ENCODE assay signal across 10 mouse cellular contexts in the genomic region with DNA sequence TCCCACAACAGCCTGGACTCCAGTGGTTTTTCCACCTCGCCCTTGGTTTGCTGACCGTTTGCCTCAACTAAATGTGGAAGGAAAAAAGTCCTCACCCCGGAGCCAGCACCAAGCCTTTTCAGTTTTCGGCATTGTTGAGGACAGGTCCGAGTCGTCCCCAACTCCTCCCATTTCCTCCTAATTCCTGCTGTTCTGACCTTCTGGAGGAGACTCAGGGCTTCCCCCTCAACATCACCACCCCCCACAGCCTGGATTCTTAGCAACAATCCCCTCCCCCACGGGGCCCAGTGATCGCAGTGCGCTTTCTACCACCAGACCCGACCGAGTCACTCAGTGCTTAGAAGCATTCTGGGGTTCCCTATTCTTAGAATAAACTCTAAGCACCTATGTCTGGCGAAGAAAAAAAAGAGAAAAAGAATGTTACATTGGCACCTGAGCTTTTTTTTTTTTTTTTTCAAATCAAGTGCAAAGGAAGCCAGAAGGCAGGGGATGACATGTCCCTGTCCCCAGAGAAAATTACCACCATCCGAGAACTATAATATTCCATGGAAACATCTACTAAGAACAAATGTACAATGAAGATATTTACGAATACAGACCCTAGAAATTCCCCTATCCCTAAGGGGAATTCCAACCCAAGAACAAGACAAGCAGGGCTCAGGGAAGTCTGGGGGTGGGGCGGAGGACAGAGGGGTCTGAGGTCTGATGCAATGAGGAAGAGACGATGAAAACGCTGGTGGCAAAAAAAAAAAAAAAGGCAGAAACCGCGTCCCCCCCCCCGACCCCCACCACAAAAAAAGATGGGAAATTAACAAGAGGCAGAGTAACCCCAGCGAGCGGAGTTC. TPM values are rescaled to one million over a fixed set of nuclear protein-coding genes. Genes with fewer than 3 reads are reported as not detected.
DNase-seq lines count a peak whose midpoint lies in the region; ATAC-seq and TF ChIP-seq lines count a peak whose summit lies in the region.
"Had no signal": no experiment of that assay in that cellular context is flagged by ENCODE, and none has a peak within 500 bp of the region (broad histone marks: within the 10 kb centered on the region; RNA-seq: fewer than 3 reads in every experiment).

No protein-coding gene starts in this region.

- H3K4me3 ChIP-seq in kidney, embryonic 16.5 days (ENCODE audit: low read length) = peak overlapping the region; percentile 20
- peak overlapping the region; percentile 32 for H3K4me3 ChIP-seq in bone marrow macrophage, adult 2 months (ENCODE audit: insufficient read depth, low read length)
- H3K4me3 ChIP-seq in hindbrain, embryonic 14.5 days (replicated peaks; ENCODE audit: low read length) = peak overlapping the region; percentile 5; the same call in 1 of the 2 replicates
- no peak overlapping the region for H3K4me3 ChIP-seq in midbrain, embryonic 16.5 days (ENCODE audit: low read depth, low read length)

- TF ChIP-seq CTCF in bone marrow macrophage, adult 2 months (IDR thresholded peaks at IDR 0.05; ENCODE audit: low read depth, low read length) = no peak

- DNase-seq in kidney, adult 18-20 months = no peak
- no peak for DNase-seq in hindbrain, embryonic 14.5 days (ENCODE audit: low spot score)
- no peak for DNase-seq in adipocyte (ENCODE audit: low spot score)
- no peak for DNase-seq in cerebellum, postnatal 10 days
- no peak for DNase-seq in retina, postnatal 1 day
- DNase-seq: adrenal gland, postnatal 14 days; kidney, postnatal 14 days had no signal

- no peak overlapping the region for H3K27ac ChIP-seq in kidney, embryonic 16.5 days (ENCODE audit: low read length)
- H3K27ac ChIP-seq in bone marrow macrophage, adult 2 months (ENCODE audit: insufficient read depth, low read depth, low read length) = no peak overlapping the region
- H3K27ac ChIP-seq in hindbrain, embryonic 14.5 days = no peak overlapping the region
- H3K27ac ChIP-seq in midbrain, embryonic 16.5 days (ENCODE audit: low read length) = no peak overlapping the region

- H3K4me1 ChIP-seq in kidney, embryonic 16.5 days (ENCODE audit: insufficient read depth, low read length) = peaks cover 21% of the 10 kb centered on the region
- peaks cover 13% of the 10 kb centered on the region for H3K4me1 ChIP-seq in bone marrow macrophage, adult 2 months (ENCODE audit: control insufficient read depth, insufficient read depth, low read length)
- H3K4me1 ChIP-seq in hindbrain, embryonic 14.5 days (replicated peaks; ENCODE audit: control insufficient read depth, insufficient read depth, low read length) = peaks cover 7% of the 10 kb centered on the region
- peaks cover 17% of the 10 kb centered on the region for H3K4me1 ChIP-seq in midbrain, embryonic 16.5 days (ENCODE audit: control insufficient read depth, insufficient read depth, low read length)

- peak overlapping the region; percentile 27 for H3K4me2 ChIP-seq in kidney, embryonic 16.5 days (replicated peaks; ENCODE audit: low read depth, low read length)
- H3K4me2 ChIP-seq in hindbrain, embryonic 14.5 days (replicated peaks) = peak overlapping the region; percentile 66
- peak overlapping the region; percentile 20 for H3K4me2 ChIP-seq in midbrain, embryonic 16.5 days (ENCODE audit: low read length)

- peak overlapping the region; percentile 9; the same call in 1 of the 2 replicates for H3K9ac ChIP-seq in kidney, embryonic 16.5 days (replicated peaks; ENCODE audit: low read length)
- H3K9ac ChIP-seq in hindbrain, embryonic 14.5 days = peak overlapping the region; percentile 12; the same call in 1 of the 2 replicates
- no peak overlapping the region for H3K9ac ChIP-seq in midbrain, embryonic 16.5 days (ENCODE audit: low read depth, low read length)

- 2% methylated on average over 22 of the region's 22 CpGs for WGBS in kidney, embryonic 16.5 days
- WGBS in hindbrain, embryonic 14.5 days = 2% methylated on average over 22 of the region's 22 CpGs
- 3% methylated on average over 22 of the region's 22 CpGs for WGBS in midbrain, embryonic 16.5 days

- H3K9me3 ChIP-seq in kidney, embryonic 16.5 days (ENCODE audit: low read length) = no peaks in the 10 kb centered on the region
- H3K9me3 ChIP-seq in hindbrain, embryonic 14.5 days (ENCODE audit: control insufficient read depth, low read length) = no peaks in the 10 kb centered on the region
- H3K9me3 ChIP-seq in midbrain, embryonic 16.5 days (replicated peaks; ENCODE audit: control insufficient read depth, low read length, poor library complexity, severe bottlenecking) = no peaks in the 10 kb centered on the region

- TF ChIP-seq POLR2A in bone marrow macrophage, adult 2 months (IDR thresholded peaks at IDR 0.05; ENCODE audit: borderline replicate concordance, low read depth, low read length) = no peak

- ATAC-seq in kidney, embryonic 16.5 days (ENCODE audit: low FRiP score, low TSS enrichment) = no peak
- no peak for ATAC-seq in hindbrain, embryonic 14.5 days (ENCODE audit: low FRiP score)
- ATAC-seq in midbrain, embryonic 16.5 days = no peak

- no peaks in the 10 kb centered on the region for H3K36me3 ChIP-seq in kidney, embryonic 16.5 days (ENCODE audit: insufficient read depth, low read length)
- H3K36me3 ChIP-seq in hindbrain, embryonic 14.5 days (replicated peaks; ENCODE audit: control insufficient read depth, insufficient read depth) = no peaks in the 10 kb centered on the region
- H3K36me3 ChIP-seq in midbrain, embryonic 16.5 days (ENCODE audit: control insufficient read depth, insufficient read depth, low read length) = no peaks in the 10 kb centered on the region

- peaks cover 44% of the 10 kb centered on the region for H3K27me3 ChIP-seq in kidney, embryonic 16.5 days (ENCODE audit: insufficient read depth, low read length)
- peaks cover 10% of the 10 kb centered on the region; the same call in 1 of the 2 replicates for H3K27me3 ChIP-seq in hindbrain, embryonic 14.5 days (ENCODE audit: control insufficient read depth, insufficient read depth, low read length)
- peaks cover 5% of the 10 kb centered on the region for H3K27me3 ChIP-seq in midbrain, embryonic 16.5 days (ENCODE audit: control insufficient read depth, insufficient read depth, low read depth, low read length)

RNA-seq across cellular contexts. Expression of gene Cbx7, which starts 37.0 kb away (rescaled TPM):
- polyA plus RNA-seq in kidney, embryonic 16.5 days (2015; fragmentation: Nextera tagmentation; extraction: Ambion mirVana) = 3.3 and 3.9 TPM in 2 replicates
- polyA plus RNA-seq in bone marrow macrophage, adult 2 months (2012; ENCODE audit: insufficient read depth, insufficient read length, missing spikeins) = 18.5 and 32.9 TPM in 2 replicates
- 3.2 and 4.0 TPM in 2 replicates for polyA plus RNA-seq in hindbrain, embryonic 14.5 days (2014; fragmentation: Nextera tagmentation; extraction: Ambion mirVana)
- polyA plus RNA-seq in midbrain, embryonic 16.5 days (2015; fragmentation: Nextera tagmentation; extraction: Ambion mirVana) = 4.8 and 5.0 TPM in 2 replicates

RNA-seq across cellular contexts. Expression of gene Apobec3, which starts 42.4 kb away (rescaled TPM):
- polyA plus RNA-seq in kidney, embryonic 16.5 days (2015; fragmentation: Nextera tagmentation; extraction: Ambion mirVana) = 29.3 and 36.5 TPM in 2 replicates
- polyA plus RNA-seq in bone marrow macrophage, adult 2 months (2012; ENCODE audit: insufficient read depth, insufficient read length, missing spikeins) = 179 and 198 TPM in 2 replicates
- 4.9 and 5.1 TPM in 2 replicates for polyA plus RNA-seq in hindbrain, embryonic 14.5 days (2014; fragmentation: Nextera tagmentation; extraction: Ambion mirVana)
- 3.8 and 4.2 TPM in 2 replicates for polyA plus RNA-seq in midbrain, embryonic 16.5 days (2015; fragmentation: Nextera tagmentation; extraction: Ambion mirVana)
